Mouse (Mus musculus): ENCODE measurements around the gene Hnrnpu. TPM values are rescaled to one million over a fixed set of nuclear protein-coding genes. Genes with fewer than 3 reads are reported as not detected.
"Not testable (repeated sequence)": the region's sequence is repeated elsewhere in the genome, so short reads cannot be mapped to it uniquely, and the experiment has no call there.

Gene Hnrnpu
- polyA plus RNA-seq, 1 experiment from 2014 or later, result 418 TPM

GRCm38 (mm10) chr1:178303425-178303824, 34.2 kb downstream of the Hnrnpu start:
- H3K4me3 ChIP-seq, result no peak overlapping the region
- peaks cover 8% of the 10 kb centered on the region for H3K9me3 ChIP-seq
- H3K27ac ChIP-seq, result no peak overlapping the region
- no peak overlapping the region for H3K9ac ChIP-seq
- no peaks in the 10 kb centered on the region for H3K4me1 ChIP-seq
- H3K36me3 ChIP-seq, result no peaks in the 10 kb centered on the region
- WGBS, result 25% methylated on average over 3 of the region's 3 CpGs
- no peak for ATAC-seq (ENCODE audit: insufficient number of reproducible peaks, insufficient read depth, low FRiP score, low TSS enrichment, low read depth)
- no peaks in the 10 kb centered on the region for H3K27me3 ChIP-seq
- H3K4me2 ChIP-seq, result no peak overlapping the region

- H3K9me3 ChIP-seq; H3K9ac ChIP-seq; H3K4me3 ChIP-seq; ATAC-seq (ENCODE audit: insufficient number of reproducible peaks, insufficient read depth, low FRiP score, low TSS enrichment, low read depth); H3K4me2 ChIP-seq; H3K27ac ChIP-seq; H3K4me1 ChIP-seq; H3K27me3 ChIP-seq; H3K36me3 ChIP-seq: not testable (repeated sequence)
- 86% methylated on average over 2 of the region's 2 CpGs for WGBS
Measured at GRCm38 (mm10) chr1:178301261-178301660, 36.3 kb downstream of the Hnrnpu start.

- no peaks in the 10 kb centered on the region for H3K27me3 ChIP-seq
- no peak overlapping the region for H3K4me2 ChIP-seq
- H3K27ac ChIP-seq, result no peak overlapping the region
- no peak overlapping the region for H3K4me3 ChIP-seq
- H3K9me3 ChIP-seq, result no peaks in the 10 kb centered on the region
- H3K4me1 ChIP-seq, result no peaks in the 10 kb centered on the region
- H3K36me3 ChIP-seq, result no peaks in the 10 kb centered on the region
- H3K9ac ChIP-seq, result no peak overlapping the region
- 91% methylated on average over 1 of the region's 1 CpGs for WGBS
- ATAC-seq (ENCODE audit: insufficient number of reproducible peaks, insufficient read depth, low FRiP score, low TSS enrichment, low read depth), result no peak
Measured at GRCm38 (mm10) chr1:178294051-178294450, 43.5 kb downstream of the Hnrnpu start.

GRCm38 (mm10) chr1:178291716-178292115, 45.9 kb downstream of the Hnrnpu start:
- Histone ChIP-seq H3K4me3 (no peak overlapping the region), H3K9me3 (no peaks in the 10 kb centered on the region), H3K9ac (no peak overlapping the region), H3K36me3 (no peaks in the 10 kb centered on the region), H3K4me2 (no peak overlapping the region), H3K4me1 (no peaks in the 10 kb centered on the region), H3K27me3 (no peaks in the 10 kb centered on the region), H3K27ac (no peak overlapping the region)
- 63% methylated on average over 3 of the region's 3 CpGs for WGBS
- no peak for ATAC-seq (ENCODE audit: insufficient number of reproducible peaks, insufficient read depth, low FRiP score, low TSS enrichment, low read depth)

- Histone ChIP-seq H3K9me3 (no peaks in the 10 kb centered on the region), H3K4me2 (no peak overlapping the region), H3K27ac (no peak overlapping the region), H3K4me3 (no peak overlapping the region), H3K27me3 (no peaks in the 10 kb centered on the region), H3K36me3 (no peaks in the 10 kb centered on the region), H3K9ac (no peak overlapping the region), H3K4me1 (no peaks in the 10 kb centered on the region)
- ATAC-seq (ENCODE audit: insufficient number of reproducible peaks, insufficient read depth, low FRiP score, low TSS enrichment, low read depth), result no peak
- WGBS, result 59% methylated on average over 8 of the region's 8 CpGs
Measured at GRCm38 (mm10) chr1:178287601-178288176, 49.9 kb downstream of the Hnrnpu start.

GRCm38 (mm10) chr1:178283946-178284720, 53.5 kb downstream of the Hnrnpu start:
- H3K9ac ChIP-seq, result no peak overlapping the region
- H3K27me3 ChIP-seq, result no peaks in the 10 kb centered on the region
- 68% methylated on average over 2 of the region's 2 CpGs for WGBS
- no peaks in the 10 kb centered on the region for H3K36me3 ChIP-seq
- H3K4me1 ChIP-seq, result no peaks in the 10 kb centered on the region
- H3K27ac ChIP-seq, result no peak overlapping the region
- no peaks in the 10 kb centered on the region for H3K9me3 ChIP-seq
- no peak overlapping the region for H3K4me3 ChIP-seq
- no peak for ATAC-seq (ENCODE audit: insufficient number of reproducible peaks, insufficient read depth, low FRiP score, low TSS enrichment, low read depth)
- H3K4me2 ChIP-seq, result no peak overlapping the region

- WGBS, result 90% methylated on average over 3 of the region's 3 CpGs
- not testable (repeated sequence) for H3K36me3 ChIP-seq; ATAC-seq (ENCODE audit: insufficient number of reproducible peaks, insufficient read depth, low FRiP score, low TSS enrichment, low read depth)
Measured at GRCm38 (mm10) chr1:178283314-178283713, 54.3 kb downstream of the Hnrnpu start.

GRCm38 (mm10) chr1:178276054-178276911, 61.3 kb downstream of the Hnrnpu start:
- ATAC-seq (ENCODE audit: insufficient number of reproducible peaks, insufficient read depth, low FRiP score, low TSS enrichment, low read depth), result peak; percentile 79
- H3K4me1 ChIP-seq, result 0 out of 2 replicates have a peak, but pooled peaks cover 5% of the 10 kb centered on the region
- no peaks in the 10 kb centered on the region for H3K27me3 ChIP-seq
- H3K9ac ChIP-seq, result peak overlapping the region; percentile 84
- WGBS, result under 1% methylated on average over 77 of the region's 87 CpGs
- H3K4me2 ChIP-seq, result peak overlapping the region; percentile 77
- H3K36me3 ChIP-seq, result no peaks in the 10 kb centered on the region
- H3K9me3 ChIP-seq, result no peaks in the 10 kb centered on the region
- peak overlapping the region; percentile 77 for H3K27ac ChIP-seq
- H3K4me3 ChIP-seq, result peak overlapping the region; percentile 69

More at GRCm38 (mm10) chr1:178283314-178283713, 54.3 kb downstream of the Hnrnpu start:
- not testable (repeated sequence) for H3K9me3 ChIP-seq, H3K4me3 ChIP-seq, H3K27ac ChIP-seq, H3K4me1 ChIP-seq, H3K9ac ChIP-seq, H3K4me2 ChIP-seq, H3K27me3 ChIP-seq

- Histone ChIP-seq H3K4me2 (peak overlapping the region; percentile 77), H3K4me3 (peak overlapping the region; percentile 69), H3K9me3 (no peaks in the 10 kb centered on the region), H3K9ac (peak overlapping the region; percentile 84), H3K4me1 (0 out of 2 replicates have a peak, but pooled peaks cover 5% of the 10 kb centered on the region), H3K27ac (peak overlapping the region; percentile 77), H3K27me3 (no peaks in the 10 kb centered on the region), H3K36me3 (no peaks in the 10 kb centered on the region)
- ATAC-seq (ENCODE audit: insufficient number of reproducible peaks, insufficient read depth, low FRiP score, low TSS enrichment, low read depth), result no peak
- WGBS, result 6% methylated on average over 11 of the region's 11 CpGs
Measured at GRCm38 (mm10) chr1:178275738-178276053, 61.9 kb downstream of the Hnrnpu start.

GRCm38 (mm10) chr1:178275174-178275730, 62.3 kb downstream of the Hnrnpu start:
- Histone ChIP-seq H3K9me3 (no peaks in the 10 kb centered on the region), H3K36me3 (no peaks in the 10 kb centered on the region), H3K9ac (no peak overlapping the region), H3K4me1 (0 out of 2 replicates have a peak, but pooled peaks cover 5% of the 10 kb centered on the region), H3K27ac (no peak overlapping the region), H3K4me2 (peak overlapping the region; percentile 77), H3K27me3 (no peaks in the 10 kb centered on the region), H3K4me3 (peak overlapping the region; percentile 69)
- ATAC-seq (ENCODE audit: insufficient number of reproducible peaks, insufficient read depth, low FRiP score, low TSS enrichment, low read depth), result no peak
- whole genome bisulfite sequencing, result 46% methylated on average over 9 of the region's 9 CpGs

Data from embryonic facial prominence, embryonic 13.5 days (tissue).